Mouse (Mus musculus) cerebellum, adult 8-10 months (tissue): ENCODE results near the gene Mettl27.
"Not testable (repeated sequence)": the region's sequence is repeated elsewhere in the genome, so short reads cannot be mapped to it uniquely, and the experiment has no call there.

Source experiments
- DNase-seq: peaks from one replicate; pipeline ENCODE4 v3.0.0; 2022

The Mettl27 gene

DNA sequence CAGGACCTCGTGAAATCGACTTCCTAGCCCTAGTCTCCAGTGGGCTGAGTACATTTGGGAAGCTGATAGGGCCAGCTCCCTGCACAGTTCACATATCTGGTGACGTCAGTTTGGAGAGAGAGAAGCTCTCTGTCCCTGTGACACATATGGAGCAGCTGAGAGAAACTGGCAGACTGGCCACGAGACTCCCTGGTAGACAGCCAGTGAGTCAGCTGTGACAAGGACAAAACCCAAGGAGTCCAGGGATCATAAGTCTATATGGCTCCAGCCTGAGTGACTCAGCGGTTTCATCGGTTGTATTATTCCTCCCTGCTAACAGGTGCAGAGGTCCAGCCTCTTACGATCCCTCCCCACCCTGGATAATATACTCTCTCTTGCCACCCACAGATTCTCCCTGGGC lies 26.9 kb downstream of the Mettl27 start:
- no peak for DNase-seq

- no peak for DNase-seq
Observed at GRCm38 (mm10) chr5:134960430-134960829, 28.3 kb downstream of the Mettl27 start.

DNA sequence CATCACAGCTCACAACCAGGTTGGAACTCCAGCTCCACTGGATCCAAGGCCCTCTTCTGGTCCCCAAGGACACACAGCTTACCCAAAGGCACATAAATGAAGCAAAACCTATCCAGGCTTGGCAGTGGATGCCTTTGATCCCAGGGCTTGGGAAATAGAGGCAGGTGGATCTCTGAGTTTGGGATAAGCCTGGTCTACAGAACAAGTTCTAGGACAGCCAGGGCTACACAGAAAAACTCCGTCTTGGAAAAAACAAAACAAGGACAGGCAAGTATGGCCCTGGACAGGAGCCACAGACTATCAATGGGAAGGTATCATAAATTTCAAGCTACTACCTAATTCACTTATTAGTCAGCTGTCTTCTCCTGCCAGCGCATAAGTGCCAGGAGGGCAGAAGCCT lies 29.4 kb downstream of the Mettl27 start:
- DNase-seq: no peak

- no peak for DNase-seq
Observed at GRCm38 (mm10) chr5:134963546-134963945, 31.4 kb downstream of the Mettl27 start.

DNA sequence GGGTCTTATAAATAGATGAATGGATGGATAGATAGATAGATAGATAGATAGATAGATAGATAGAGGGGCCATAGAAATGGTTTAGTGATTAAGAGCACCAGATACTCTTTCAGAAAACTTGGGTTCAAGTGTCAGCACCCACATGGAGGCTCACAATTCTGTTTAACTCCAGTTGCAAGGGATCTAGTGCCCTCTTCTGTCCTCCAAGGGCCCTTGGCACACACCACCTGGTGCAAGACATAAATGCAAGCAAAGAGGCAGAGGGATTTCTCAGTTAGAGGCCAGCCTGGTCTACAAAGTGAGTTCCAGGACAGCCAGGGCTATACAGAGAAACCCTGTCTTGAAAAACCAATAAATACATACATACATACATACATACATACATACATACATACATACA lies 32.5 kb downstream of the Mettl27 start:
- not testable (repeated sequence) for DNase-seq

DNA sequence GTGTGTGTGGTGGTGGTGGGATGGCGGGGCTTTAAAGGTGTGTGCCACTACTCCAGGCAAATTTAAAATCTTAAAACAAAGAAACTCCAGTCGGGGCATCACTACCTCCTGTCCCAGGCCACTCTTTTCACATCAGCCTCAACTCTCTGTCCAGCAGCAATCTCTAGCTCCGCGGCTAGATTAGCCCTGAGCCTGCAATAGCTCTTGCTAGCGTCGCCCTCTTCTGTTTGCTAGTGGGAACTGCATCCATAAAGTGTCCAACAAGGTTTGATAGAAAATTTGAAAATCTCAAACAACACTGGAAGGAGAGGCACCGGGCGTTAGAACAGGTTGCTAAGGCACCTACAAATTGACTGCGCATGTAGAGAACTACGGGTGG lies 33.3 kb downstream of the Mettl27 start:
- peak; percentile 60 for DNase-seq

DNA sequence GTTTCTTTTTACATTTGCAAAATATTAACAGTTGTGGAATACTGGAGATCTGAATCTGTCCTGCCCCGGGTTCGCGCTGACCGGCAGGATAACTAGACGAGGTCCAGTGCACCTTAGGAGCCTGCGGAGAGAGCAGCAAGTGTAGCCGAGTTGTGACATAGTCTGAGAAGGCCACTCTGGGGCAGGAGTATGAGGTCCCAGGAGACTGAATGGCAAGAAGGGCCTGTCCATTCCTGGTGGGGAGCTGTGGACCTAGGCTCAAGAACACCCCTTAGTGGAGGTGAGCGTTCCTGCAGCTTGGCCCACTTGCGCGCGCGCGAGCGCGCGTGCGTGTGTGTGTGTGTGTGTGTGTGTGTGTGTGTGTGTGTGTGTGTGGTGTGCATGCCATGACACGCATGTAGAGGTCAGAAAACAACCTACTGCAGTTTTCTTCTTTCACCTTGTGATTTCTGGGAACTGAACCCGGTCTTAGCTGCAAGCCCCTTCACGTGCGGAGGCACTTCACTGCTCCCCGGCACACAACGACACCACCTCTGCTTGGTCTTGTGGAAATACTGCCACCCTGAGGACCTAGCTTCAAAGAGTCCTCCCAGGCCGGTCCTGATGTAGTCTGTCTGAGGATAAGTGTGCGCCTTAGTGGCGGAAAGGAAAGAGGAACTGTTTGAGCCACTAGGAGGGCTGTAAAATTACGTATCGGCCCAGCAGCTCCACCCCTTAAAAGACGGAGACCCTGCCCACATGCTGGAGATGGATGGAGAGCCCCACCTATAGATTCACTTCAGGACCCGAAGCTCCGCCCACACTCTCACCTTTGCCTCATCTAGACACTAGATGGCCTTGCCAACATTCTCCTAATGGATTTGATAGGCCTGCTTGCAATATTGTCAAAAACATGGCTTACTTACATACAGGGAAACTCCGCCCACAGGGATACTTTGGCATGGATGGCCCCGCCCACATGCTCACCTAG lies 34.0 kb downstream of the Mettl27 start:
- DNase-seq: no peak

DNA sequence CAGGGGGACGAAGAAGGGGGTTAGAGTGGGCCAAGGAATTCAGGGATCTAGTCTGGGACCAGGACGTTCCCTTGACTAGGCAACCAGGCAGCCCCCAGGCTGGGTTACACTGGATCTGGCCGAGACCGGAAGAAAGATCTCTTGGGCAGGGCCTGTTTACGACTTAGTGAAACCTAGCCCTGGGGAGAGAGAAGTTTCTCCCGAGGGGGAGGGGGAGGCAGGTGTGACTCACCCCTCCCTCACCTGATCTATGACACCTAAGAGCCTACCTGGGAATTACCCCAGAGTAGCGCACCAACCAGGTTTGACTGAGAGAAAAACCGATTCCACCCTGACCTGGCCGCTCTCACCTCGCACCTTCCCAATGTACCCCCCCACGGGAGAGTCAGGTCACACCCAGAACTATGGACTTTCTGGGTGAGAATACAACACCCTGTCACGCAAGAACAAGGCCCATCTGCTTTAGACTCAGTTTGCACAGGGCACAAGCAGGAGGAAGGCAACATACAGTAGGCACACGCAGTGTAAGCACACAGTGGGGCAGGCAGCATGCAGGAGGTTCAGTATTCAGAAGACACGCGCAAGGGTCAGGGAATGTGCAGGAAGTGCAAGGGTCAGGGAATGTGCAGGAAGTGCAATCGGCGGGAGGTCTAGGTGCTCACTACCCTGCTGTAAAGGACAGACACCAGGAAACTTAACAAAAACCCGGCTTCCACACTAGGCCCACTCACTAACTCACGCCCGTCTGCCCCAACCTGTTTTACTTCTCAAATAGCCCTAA lies 35.2 kb downstream of the Mettl27 start:
- DNase-seq: no peak

GRCm38 (mm10) chr5:134970671-134971070 lies 38.5 kb downstream of the Mettl27 start:
- no peak for DNase-seq

DNA sequence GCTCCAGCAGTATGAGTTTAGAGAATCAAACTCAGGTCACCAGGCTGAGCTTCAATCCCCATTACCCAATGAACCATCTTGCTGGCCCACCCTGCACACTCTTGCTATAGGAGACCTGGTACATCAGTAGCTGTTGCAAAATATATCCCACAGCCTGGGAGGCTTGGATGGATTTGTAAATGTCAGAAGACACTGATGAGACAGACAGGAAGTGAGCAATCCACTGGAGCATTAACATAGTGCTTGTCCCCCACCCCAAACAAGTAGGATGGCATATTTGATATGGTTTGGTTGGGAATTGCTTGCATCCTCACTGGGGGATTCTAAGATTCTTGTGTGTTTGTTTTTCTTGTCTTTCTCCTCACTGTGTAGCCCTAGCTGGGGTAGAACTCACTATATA lies 40.9 kb downstream of the Mettl27 start:
- no peak for DNase-seq

GRCm38 (mm10) chr5:134973526-134973925 lies 41.4 kb downstream of the Mettl27 start:
- no peak for DNase-seq

DNA sequence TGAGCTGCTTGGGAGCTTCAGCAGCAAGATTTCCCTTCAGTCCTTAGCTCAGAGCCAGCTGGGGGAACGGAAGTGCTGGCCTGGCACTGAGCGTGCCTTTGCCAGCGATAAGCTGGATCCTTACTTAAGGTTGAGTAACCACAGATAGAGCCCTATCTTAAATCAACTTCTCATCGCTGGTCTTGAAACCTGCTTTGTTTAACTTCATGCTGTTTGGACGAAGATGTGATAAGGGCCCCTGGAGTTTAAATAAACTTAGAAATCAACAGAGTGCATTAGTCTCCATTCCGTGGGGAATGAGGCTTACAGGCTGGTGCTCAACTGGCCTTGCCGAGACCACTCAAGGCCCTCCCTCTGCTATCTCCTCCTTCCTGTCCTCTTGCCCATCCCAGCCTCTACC lies 42.1 kb downstream of the Mettl27 start:
- no peak for DNase-seq

DNA sequence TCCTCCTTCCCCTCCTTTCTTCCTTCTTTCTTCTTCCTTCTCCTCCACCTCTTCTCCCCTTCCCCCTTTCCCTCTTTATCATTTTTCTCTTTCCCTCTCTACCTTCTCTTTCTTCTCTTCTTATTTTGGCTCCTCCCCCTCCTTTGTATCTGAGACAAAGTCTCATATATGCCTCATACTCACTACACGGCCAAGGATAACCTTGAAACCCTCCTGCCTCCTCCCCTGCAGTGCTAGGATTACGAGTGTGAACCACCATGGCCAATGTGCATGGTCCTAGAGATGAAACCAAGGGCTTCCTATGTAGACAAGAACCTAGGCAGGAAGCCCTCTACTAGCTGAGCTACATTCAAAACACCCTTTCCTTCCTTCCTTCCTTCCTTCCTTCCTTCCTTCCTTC lies 42.8 kb downstream of the Mettl27 start:
- DNase-seq: no peak

- no peak for DNase-seq
Observed at GRCm38 (mm10) chr5:134976164-134976563, 44.0 kb downstream of the Mettl27 start.

GRCm38 (mm10) chr5:134976577-134977250 lies 44.5 kb downstream of the Mettl27 start:
- no peak for DNase-seq

DNA sequence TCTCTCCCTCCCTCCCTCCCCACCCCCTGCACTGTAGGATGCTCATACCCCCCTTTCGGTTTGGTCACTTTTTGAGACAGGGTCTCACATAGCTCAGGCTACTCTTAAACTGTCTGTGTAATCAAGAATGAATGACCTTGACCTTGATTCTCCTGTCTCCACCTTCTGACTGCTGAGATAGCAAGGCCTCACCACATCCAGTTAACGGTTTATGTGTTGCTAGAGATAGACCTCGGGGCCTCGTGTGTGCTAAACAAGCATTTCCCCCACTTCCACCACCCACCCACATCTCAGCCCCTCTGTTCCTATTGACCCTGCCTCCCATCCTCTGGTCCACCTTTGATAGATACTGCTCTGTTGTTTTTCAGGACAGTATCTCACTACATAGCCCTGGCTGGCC lies 45.7 kb downstream of the Mettl27 start:
- DNase-seq: no peak

DNA sequence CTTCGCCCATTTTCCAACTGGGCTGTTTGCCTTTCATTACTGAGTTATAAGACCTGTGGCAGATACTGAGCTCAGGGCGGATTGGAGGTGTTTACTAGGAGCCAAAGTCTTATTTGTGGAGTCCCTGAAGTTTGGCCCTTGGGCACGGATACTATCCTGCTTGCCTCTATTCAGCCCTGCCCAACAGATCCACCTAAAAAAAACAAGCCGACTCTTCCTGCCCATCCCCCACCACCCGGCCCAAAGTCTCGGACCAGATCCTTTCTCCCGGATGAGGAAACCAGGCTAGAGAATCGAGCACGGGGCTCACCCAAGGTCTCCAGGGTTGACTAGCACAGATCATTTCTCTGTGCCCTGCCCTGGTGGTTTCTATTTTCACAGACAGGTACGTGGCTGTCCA lies 49.0 kb downstream of the Mettl27 start:
- no peak for DNase-seq

DNA sequence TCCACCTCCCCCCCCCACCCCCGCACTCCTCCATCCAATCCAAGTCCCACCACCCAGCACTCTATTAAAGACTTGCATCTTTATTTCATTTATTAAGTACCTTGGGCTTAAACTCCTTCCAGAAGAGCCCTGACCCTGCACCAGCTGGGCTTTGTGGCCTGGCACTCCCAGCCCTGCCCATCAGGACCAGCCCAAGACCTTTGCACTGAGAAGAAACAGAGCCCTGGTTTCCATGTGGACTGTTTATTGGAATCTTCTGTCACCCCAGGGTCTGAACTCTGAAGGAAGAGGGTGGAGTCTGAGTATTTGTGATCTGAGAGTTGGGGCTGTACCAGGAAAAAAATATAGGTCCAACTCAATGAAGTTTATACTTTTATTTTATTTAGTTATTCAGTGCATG lies 50.9 kb downstream of the Mettl27 start:
- no peak for DNase-seq

- DNase-seq: no peak
Observed at GRCm38 (mm10) chr5:134983771-134984170, 51.6 kb downstream of the Mettl27 start.

DNA sequence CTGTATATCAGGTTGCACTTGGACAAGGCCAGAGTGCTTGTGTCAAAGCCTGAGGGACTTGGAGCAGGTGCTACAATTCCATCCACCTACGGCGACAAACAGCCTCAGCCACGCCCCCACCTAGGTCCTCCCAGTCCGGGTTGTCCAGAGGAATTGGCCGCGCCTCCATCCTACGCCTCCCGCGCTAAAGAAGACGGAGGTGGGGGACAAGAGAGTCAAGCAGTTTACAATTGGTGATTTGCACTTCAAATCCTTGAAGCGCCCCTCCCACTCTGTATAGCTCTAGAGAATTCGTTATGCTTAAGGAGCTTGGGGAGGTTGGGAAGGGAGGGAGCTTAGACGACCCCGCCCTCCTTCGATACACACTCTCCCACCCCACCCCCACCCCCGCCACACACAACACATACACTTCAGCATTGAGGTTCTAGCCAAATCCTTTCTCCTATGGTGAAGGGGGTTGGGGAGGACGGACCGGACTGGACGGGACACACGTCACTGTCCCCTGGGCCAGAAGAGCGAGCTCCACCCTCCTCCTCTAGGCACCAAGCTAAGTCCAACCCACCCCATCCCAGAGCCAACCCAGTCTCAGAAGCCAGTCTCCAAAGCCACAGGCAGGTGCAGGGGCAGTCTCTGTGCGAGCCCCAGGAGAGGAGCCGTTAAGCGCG lies 53.6 kb downstream of the Mettl27 start, which contains the start of gene Cldn3:
TSS of gene Cldn3 (plus strand) at position 582 of the 665 bp plus-strand sequence.
- no peak for DNase-seq

DNA sequence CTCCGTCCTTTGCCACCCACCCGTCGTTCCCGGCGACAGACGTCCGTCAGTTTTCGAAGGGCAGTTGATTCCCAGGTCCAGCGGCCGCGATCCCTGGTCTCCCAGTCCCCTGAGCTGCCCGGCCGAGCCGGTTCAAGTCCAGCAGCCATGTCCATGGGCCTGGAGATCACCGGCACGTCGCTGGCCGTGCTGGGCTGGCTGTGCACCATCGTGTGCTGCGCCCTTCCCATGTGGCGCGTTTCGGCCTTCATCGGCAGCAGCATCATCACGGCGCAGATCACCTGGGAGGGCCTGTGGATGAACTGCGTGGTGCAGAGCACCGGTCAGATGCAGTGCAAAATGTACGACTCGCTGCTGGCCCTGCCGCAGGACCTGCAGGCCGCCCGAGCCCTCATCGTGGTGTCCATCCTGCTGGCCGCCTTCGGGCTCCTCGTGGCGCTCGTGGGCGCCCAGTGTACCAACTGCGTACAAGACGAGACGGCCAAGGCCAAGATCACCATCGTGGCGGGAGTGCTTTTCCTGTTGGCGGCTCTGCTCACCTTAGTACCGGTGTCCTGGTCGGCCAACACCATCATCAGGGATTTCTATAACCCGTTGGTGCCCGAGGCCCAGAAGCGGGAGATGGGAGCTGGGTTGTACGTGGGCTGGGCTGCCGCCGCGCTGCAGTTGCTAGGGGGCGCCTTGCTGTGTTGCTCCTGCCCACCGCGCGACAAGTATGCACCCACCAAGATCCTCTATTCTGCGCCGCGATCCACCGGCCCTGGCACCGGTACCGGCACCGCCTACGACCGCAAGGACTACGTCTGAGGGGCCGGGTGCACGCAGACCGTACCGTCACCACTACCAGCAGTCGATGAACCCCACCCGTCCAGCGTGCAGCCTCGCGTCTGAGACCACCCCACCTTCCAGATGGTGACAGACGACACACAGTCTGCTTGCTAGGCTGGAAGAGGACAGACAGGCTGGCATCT lies 54.4 kb downstream of the Mettl27 start:
- no peak for DNase-seq

DNA sequence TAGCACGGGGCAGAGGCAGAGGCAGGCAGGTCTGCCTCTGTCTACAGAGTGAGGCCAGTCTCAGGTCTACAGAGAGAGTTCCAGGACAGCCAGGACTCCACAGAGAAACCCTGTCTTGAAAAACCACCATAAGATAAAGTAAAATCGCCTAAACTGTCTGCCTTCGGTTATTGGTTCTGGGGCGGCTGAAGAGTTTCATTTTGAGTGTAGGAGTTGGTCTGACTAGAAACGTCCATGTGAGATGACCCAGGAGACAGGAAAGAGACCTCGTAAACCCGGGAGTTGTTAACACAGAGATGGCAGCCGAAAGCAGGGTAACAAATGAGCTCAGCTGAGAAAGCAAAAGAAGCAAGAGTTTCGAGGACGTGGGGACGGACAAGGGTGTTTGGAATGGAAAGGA lies 57.0 kb downstream of the Mettl27 start:
- DNase-seq: no peak
